Mouse (Mus musculus) heart, embryonic 10.5 days (tissue): Measurements from ENCODE around the gene Ptges2. TPM values are rescaled to one million over a fixed set of nuclear protein-coding genes. Genes with fewer than 3 reads are reported as not detected.

Experiments
- DNase-seq: peaks from one replicate; pipeline ENCODE4 v3.0.0-alpha.2; 2017; ENCODE audit warnings: low spot score
- H3K27ac ChIP-seq: fragments of 300-500 bp; sonication (generic); 2 replicates; pipeline ENCODE4 v1.5.1; 2016; ENCODE audit warnings: mild to moderate bottlenecking
- H3K27me3 ChIP-seq: fragments of 300-500 bp; sonication (generic); 2 replicates; pipeline ENCODE4 v1.6.1; 2016; ENCODE audit warnings: mild to moderate bottlenecking; ENCODE audit not compliant: poor library complexity, insufficient read depth, severe bottlenecking
- H3K36me3 ChIP-seq: fragments of 300-500 bp; sonication (generic); 2 replicates; pipeline ENCODE4 v1.6.1; 2016; ENCODE audit warnings: mild to moderate bottlenecking, moderate library complexity
- H3K4me1 ChIP-seq: fragments of 300-500 bp; sonication (generic); 2 replicates; pipeline ENCODE4 v1.6.1; 2016; ENCODE audit warnings: mild to moderate bottlenecking
- H3K4me3 ChIP-seq: fragments of 300-500 bp; sonication (generic); 2 replicates; pipeline ENCODE4 v1.5.1; 2016; ENCODE audit warnings: mild to moderate bottlenecking, moderate library complexity
- H3K9me3 ChIP-seq: fragments of 300-500 bp; sonication (generic); 2 replicates; pipeline ENCODE4 v1.6.1; 2016; ENCODE audit warnings: mild to moderate bottlenecking, moderate library complexity
- WGBS: fragments of 180-500 bp; shearing (Covaris S2); methylation state at CpG from one replicate; pipeline ENCODE4 v1.1.7; 2016; 5-methylcytosine and 5-hydroxymethylcytosine counted together
- polyA plus RNA-seq: library from polyadenylated mRNA; unstranded; fragments of >200 nt; fragmentation: Nextera tagmentation; extraction: Ambion mirVana; gene quantifications from 2 replicates; pipeline ENCODE4 v1.2.1, GENCODE M21; 2016

Gene Ptges2
- polyA plus RNA-seq, 1 experiment from 2014 or later, result 34.4 TPM

DNA sequence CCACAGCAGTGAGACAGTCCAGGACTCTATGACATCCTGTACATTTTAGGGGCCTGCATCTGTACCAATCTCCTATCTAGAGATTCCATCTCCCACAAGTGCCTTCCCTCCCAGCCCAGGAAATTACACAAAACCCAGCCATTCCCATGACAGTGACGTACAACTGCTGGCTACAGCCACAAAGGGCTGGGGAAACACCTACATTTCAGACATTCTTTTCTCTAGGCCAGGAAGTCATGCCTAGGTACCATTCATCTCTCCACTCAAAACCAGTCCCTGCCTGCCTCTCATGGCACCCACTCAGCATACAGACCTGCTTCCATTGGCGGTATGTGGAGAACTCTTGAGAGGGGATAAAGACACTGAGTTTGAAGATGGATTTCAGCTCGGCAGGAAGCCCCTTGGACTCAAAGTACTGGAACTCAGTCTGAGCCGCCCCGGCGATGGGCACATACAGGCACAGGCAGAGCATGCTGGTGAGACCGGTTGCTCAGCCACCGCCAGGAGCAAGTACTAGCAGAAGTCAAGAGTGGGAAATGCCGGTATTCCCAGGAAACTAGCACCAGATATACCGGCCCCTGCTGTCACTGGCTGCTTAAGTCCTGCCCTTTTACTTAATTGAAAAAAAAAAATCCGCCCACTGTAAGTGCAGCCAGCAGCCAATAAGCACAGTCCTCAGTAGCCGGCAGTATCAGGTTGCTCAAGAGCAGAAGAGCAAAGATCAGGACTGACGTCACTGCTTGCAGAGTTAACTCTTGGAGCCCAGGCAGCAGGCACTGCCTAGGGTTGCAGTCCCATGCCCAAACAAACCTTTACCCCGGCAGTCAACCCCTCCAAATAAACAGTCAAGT, 28.0 kb downstream of the Ptges2 start:
- WGBS, result 1% methylated on average over 14 of the region's 14 CpGs
- H3K27me3 ChIP-seq, result no peaks in the 10 kb centered on the region

DNA sequence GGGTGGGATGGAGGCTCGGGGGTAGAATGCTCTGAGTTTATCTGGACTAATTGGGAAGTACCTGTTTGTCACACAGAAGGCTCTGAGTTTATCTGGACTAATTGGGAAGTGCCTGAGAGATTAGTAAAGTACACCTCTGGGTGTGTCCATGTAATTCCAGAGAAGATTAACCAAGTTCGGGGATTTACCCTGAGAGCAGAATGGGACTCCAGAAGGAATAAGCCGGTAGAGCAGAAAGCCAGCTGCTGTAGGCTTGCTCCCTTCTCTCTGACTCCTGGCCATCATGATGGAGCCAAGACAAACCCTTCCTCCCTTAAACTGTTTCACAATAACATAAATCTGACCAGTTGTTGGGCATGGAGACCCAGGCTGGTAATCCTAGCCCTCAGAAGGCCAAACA, 29.1 kb downstream of the Ptges2 start:
- no peak for DNase-seq
- H3K4me1 ChIP-seq, result peaks cover 69% of the 10 kb centered on the region
- WGBS, result 40% methylated on average over 3 of the region's 3 CpGs
- no peaks in the 10 kb centered on the region for H3K27me3 ChIP-seq
- peak overlapping the region; percentile 84 for H3K27ac ChIP-seq
- H3K9me3 ChIP-seq, result no peaks in the 10 kb centered on the region
- H3K36me3 ChIP-seq, result peaks cover 18% of the 10 kb centered on the region
- H3K4me3 ChIP-seq, result no peak overlapping the region

More for the DNA sequence above, 28.0 kb downstream of the Ptges2 start:
- peak; percentile 93 for DNase-seq
- Histone ChIP-seq H3K36me3 (peaks cover 29% of the 10 kb centered on the region), H3K4me3 (peak overlapping the region; percentile 63), H3K4me1 (peaks cover 61% of the 10 kb centered on the region), H3K27ac (peak overlapping the region; percentile 84), H3K9me3 (no peaks in the 10 kb centered on the region)

DNA sequence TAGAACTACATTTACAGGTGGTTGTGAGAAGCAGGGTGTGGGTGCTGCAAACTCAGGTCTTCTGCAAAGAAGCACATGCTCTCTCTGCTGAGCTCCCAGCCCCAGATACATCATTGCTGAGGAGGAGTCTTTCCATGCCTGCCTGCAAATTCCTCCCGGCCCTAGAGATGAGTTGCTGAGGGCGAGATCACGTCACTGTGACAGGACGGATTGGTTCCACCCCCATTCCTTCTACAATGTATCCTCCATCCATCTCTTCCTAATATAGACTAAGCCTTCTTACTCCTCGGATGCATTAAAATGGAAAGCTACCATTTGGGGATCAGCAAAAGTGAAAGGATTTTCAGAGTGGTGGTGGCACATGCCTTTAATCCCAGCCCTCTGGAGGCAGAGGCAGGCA, 29.9 kb downstream of the Ptges2 start:
- 55% methylated on average over 5 of the region's 5 CpGs for WGBS
- peaks cover 76% of the 10 kb centered on the region for H3K4me1 ChIP-seq
- no peaks in the 10 kb centered on the region for H3K9me3 ChIP-seq
- H3K27ac ChIP-seq, result peak overlapping the region; percentile 84
- H3K36me3 ChIP-seq, result peaks cover 10% of the 10 kb centered on the region
- DNase-seq, result no peak
- no peaks in the 10 kb centered on the region for H3K27me3 ChIP-seq
- no peak overlapping the region for H3K4me3 ChIP-seq

- peaks cover 80% of the 10 kb centered on the region for H3K4me1 ChIP-seq
- H3K27me3 ChIP-seq, result no peaks in the 10 kb centered on the region
- WGBS, result 89% methylated on average over 1 of the region's 1 CpGs
- no peak overlapping the region for H3K4me3 ChIP-seq
- H3K36me3 ChIP-seq, result peaks cover 4% of the 10 kb centered on the region
- peak overlapping the region; percentile 18; the same call in 1 of the 2 replicates for H3K27ac ChIP-seq
- H3K9me3 ChIP-seq, result no peaks in the 10 kb centered on the region
- no peak for DNase-seq
Measured at GRCm38 (mm10) chr2:32426141-32426540, 30.4 kb downstream of the Ptges2 start.

DNA sequence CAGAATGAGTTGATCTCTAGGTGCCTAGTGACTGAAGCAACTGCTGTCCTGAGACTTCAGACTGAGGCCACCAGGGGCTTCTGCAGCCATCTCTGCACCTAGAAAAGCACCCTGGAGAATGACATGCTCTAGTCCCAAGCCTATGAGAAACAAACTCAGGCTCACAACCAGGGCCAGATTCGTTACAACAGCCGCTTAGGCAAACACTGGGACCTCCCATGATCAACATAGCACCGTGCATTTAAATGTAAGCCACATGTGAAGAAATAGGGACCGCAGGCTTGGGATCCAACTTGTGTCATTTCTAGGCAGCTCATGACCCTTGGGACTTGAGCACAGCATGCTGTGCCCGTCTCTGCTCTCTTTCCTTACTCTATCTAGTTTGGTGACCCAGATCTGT, 32.0 kb downstream of the Ptges2 start:
- H3K4me1 ChIP-seq, result peaks cover 76% of the 10 kb centered on the region
- DNase-seq, result no peak
- WGBS, result 78% methylated on average over 5 of the region's 5 CpGs
- H3K27me3 ChIP-seq, result no peaks in the 10 kb centered on the region
- no peaks in the 10 kb centered on the region for H3K9me3 ChIP-seq
- H3K27ac ChIP-seq, result peak overlapping the region; percentile 19; the same call in 1 of the 2 replicates
- no peaks in the 10 kb centered on the region for H3K36me3 ChIP-seq
- no peak overlapping the region for H3K4me3 ChIP-seq

- Histone ChIP-seq H3K4me1 (peaks cover 70% of the 10 kb centered on the region), H3K36me3 (no peaks in the 10 kb centered on the region), H3K27me3 (no peaks in the 10 kb centered on the region), H3K4me3 (no peak overlapping the region), H3K9me3 (no peaks in the 10 kb centered on the region), H3K27ac (no peak overlapping the region)
- DNase-seq, result no peak
- WGBS, result 74% methylated on average over 8 of the region's 8 CpGs
Measured at GRCm38 (mm10) chr2:32428262-32428722, 32.6 kb downstream of the Ptges2 start.

DNA sequence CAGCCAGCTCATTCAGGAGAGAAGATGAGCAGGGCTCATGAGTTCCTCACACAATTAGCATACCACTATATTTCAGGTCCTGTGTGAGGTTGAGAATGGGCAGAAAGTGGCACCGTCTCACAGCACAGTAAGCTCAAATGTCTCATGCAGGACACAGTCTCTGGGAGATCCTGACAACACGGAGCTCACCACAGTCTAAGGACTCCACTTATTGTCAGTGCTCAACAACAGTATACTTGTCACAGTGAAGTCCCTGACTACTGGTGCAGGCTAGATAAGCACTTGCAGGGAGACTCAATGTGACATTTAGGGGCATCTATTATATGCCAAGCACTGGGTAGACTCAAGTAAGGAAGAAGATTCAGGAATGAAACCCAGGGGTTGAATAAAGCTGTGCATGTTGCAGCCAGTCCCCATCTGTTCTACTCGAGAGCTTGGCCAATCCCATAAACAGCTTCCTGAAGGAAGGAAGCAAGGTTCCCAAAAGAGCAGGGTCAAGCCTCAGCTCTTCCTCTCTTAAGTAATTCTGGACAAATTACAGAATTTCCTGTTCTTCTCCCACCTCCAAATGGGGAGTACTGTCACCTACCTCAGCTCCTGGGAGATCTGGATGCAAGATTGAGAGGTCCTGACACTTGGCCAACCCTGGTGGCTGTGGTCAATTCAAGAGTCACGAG, 33.7 kb downstream of the Ptges2 start:
- WGBS, result 80% methylated on average over 4 of the region's 4 CpGs
- Histone ChIP-seq H3K4me3 (no peak overlapping the region), H3K4me1 (peaks cover 59% of the 10 kb centered on the region), H3K9me3 (no peaks in the 10 kb centered on the region), H3K27ac (no peak overlapping the region), H3K27me3 (no peaks in the 10 kb centered on the region), H3K36me3 (no peaks in the 10 kb centered on the region)
- no peak for DNase-seq

- Histone ChIP-seq H3K9me3 (no peaks in the 10 kb centered on the region), H3K36me3 (no peaks in the 10 kb centered on the region), H3K27me3 (no peaks in the 10 kb centered on the region), H3K4me3 (peak overlapping the region; percentile 53), H3K4me1 (peaks cover 45% of the 10 kb centered on the region), H3K27ac (peak overlapping the region; percentile 85)
- peak; percentile 94 for DNase-seq
- WGBS, result 10% methylated on average over 18 of the region's 18 CpGs
Measured at GRCm38 (mm10) chr2:32430701-32431676, 35.3 kb downstream of the Ptges2 start.

DNA sequence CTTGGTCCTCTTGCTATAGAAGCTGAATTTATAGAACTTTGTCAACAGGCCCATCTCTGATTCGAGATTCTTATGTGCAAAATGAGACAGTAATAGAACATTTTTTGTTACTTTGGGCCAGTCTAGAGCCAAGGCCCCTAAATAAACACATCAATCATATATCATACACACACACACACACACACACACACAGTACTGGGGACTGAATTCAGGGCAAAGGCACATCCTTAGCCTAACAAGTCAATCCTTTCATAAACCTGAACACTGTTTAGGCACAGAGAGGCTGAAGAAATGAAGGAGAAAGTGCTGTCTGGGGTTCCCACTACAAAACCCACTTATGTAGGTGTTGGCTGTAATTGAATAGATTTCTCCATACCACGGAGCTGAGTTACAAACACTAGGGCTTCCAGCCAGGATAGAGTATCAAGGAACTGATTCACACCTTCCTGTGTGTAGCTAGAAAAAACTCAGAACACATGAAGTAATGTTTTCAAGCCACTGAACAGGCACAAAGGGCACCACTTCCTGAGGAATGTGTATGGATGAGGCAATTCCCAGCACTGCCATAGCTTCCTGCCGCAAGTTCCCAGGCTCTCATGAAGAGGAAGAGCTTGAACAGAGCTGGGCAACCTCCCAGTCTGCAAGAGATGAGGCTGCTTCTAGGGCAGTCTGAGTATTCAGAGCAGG, 41.1 kb downstream of the Ptges2 start:
- 63% methylated on average over 3 of the region's 3 CpGs for WGBS
- DNase-seq, result no peak

DNA sequence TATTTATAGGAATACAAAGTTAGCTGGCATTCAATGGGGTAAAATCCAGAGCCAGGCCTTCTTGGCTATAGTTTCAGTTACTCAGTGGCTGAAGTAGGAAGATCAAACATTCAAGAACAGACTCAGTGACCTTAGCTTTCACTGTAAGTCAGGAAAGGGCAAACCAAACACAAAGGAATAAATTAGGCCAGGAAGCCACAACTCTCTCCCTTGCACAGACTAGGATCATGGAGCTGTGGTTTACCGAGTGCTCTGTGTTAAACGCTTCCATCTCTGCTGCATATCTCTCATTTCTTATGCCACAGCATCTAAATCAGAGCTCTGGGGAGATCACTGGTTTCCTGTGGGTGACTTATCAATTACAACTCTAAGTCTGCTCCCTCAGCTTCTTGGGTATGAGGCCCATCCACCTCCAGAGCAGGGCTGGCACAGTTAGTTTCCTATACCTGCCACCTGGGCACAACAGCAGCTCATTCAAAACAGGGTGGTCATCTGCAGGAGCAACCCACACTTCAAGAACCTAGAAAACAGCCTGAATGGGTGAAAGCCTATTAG, 42.0 kb downstream of the Ptges2 start:
- no peaks in the 10 kb centered on the region for H3K9me3 ChIP-seq
- no peak overlapping the region for H3K4me3 ChIP-seq
- no peaks in the 10 kb centered on the region for H3K36me3 ChIP-seq
- peak overlapping the region; percentile 74; the same call in 1 of the 2 replicates for H3K27ac ChIP-seq
- peaks cover 13% of the 10 kb centered on the region; the same call in 1 of the 2 replicates for H3K4me1 ChIP-seq
- WGBS, result 76% methylated on average over 2 of the region's 2 CpGs
- no peak for DNase-seq
- H3K27me3 ChIP-seq, result no peaks in the 10 kb centered on the region

More for the DNA sequence above, 41.1 kb downstream of the Ptges2 start:
- H3K27me3 ChIP-seq, result no peaks in the 10 kb centered on the region
- H3K9me3 ChIP-seq, result no peaks in the 10 kb centered on the region
- no peaks in the 10 kb centered on the region for H3K36me3 ChIP-seq
- no peak overlapping the region for H3K4me3 ChIP-seq
- peak overlapping the region; percentile 65; the same call in 1 of the 2 replicates for H3K27ac ChIP-seq
- H3K4me1 ChIP-seq, result peaks cover 13% of the 10 kb centered on the region

DNA sequence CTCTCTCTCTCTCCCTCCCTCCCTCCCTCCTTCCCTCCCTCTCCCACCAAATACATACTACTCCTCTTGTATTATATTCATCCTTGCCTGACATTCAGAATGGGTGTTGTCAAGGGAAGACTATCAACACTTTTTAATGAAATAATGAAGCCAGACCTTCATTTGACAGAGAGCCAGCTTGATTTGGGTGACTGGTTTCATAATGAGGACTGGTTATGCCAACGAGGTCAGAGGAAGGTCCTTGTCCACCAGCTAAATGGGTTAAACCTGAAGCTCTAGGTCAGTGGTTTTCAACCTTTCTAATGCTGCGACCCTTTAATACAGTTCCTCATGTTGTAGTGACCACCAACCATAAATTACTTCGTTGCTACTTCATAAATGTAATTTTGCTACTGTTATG, 43.0 kb downstream of the Ptges2 start:
- H3K4me3 ChIP-seq, result no peak overlapping the region
- no peak for DNase-seq
- WGBS, result 80% methylated on average over 3 of the region's 3 CpGs
- H3K4me1 ChIP-seq, result peaks cover 22% of the 10 kb centered on the region
- no peaks in the 10 kb centered on the region for H3K27me3 ChIP-seq
- no peak overlapping the region for H3K27ac ChIP-seq
- H3K9me3 ChIP-seq, result no peaks in the 10 kb centered on the region
- H3K36me3 ChIP-seq, result 0 out of 2 replicates have a peak, but pooled peaks cover 2% of the 10 kb centered on the region
